Mouse (Mus musculus) CH12.LX (cell line): ENCODE results near the gene Dnaja4. TPM values are rescaled to one million over a fixed set of nuclear protein-coding genes. Genes with fewer than 3 reads are reported as not detected.

Experiments
- DNase-seq: peaks from one replicate; pipeline ENCODE4 v3.0.0-alpha.2; 2013; ENCODE audit errors: extremely low read depth
- H3K27ac ChIP-seq: 2 replicates; pipeline ENCODE4 v1.5.1; 2012; ENCODE audit warnings: low read depth, mild to moderate bottlenecking, control low read depth, moderate library complexity; ENCODE audit not compliant: insufficient read depth
- H3K27me3 ChIP-seq: replicated peaks from 2 replicates; pipeline ENCODE3; 2012; ENCODE audit warnings: inconsistent platforms
- H3K36me3 ChIP-seq, 2 experiments: replicated peaks in 1 of 2; 2 replicates each; pipeline versions ENCODE3 to v1.6.1; 2012; ENCODE audit warnings: inconsistent platforms in 1 of 2, low read length in 1 of 2, mild to moderate bottlenecking in 1 of 2, mixed read lengths in 1 of 2, moderate library complexity in 1 of 2; ENCODE audit not compliant: control insufficient read depth in 1 of 2, insufficient read depth in 1 of 2
- H3K4me1 ChIP-seq, 2 experiments: 2 replicates each; pipeline ENCODE4 v1.6.1; 2012; ENCODE audit warnings: inconsistent platforms in 1 of 2, moderate library complexity in 1 of 2; ENCODE audit not compliant: insufficient read depth in 2 of 2, control insufficient read depth in 1 of 2
- H3K4me2 ChIP-seq: 2 replicates; pipeline ENCODE4 v1.6.1; 2012; ENCODE audit warnings: low read depth, mild to moderate bottlenecking, control low read depth; ENCODE audit not compliant: poor library complexity, insufficient read depth, severe bottlenecking
- H3K4me3 ChIP-seq, 3 experiments: fragments of 150-350 bp in 1 of 3; sonication (generic) in 1 of 3; replicated peaks in 1 of 3; 2 replicates each; pipeline versions ENCODE3 to v1.5.1; 2011 to 2012; ENCODE audit warnings: low read depth in 2 of 3, low read length in 2 of 3, mild to moderate bottlenecking in 2 of 3, moderate library complexity in 2 of 3, control low read depth in 1 of 3, improper control_type of control experiment in 1 of 3, inconsistent platforms in 1 of 3, mixed read lengths in 1 of 3; ENCODE audit not compliant: poor library complexity in 1 of 3
- H3K79me2 ChIP-seq: replicated peaks from 2 replicates; pipeline ENCODE4 v1.6.1; 2012; ENCODE audit warnings: mild to moderate bottlenecking, moderate library complexity; ENCODE audit not compliant: control insufficient read depth, poor library complexity, insufficient read depth, severe bottlenecking; ENCODE audit errors: extremely low read depth
- H3K9ac ChIP-seq: 2 replicates; pipeline ENCODE4 v1.6.1; 2012; ENCODE audit warnings: low read depth, mild to moderate bottlenecking, control low read depth, moderate library complexity; ENCODE audit not compliant: insufficient read depth
- H3K9me3 ChIP-seq: replicated peaks from 2 replicates; pipeline ENCODE3; 2012; ENCODE audit warnings: low read length, inconsistent platforms, mixed read lengths
- CTCF ChIP-seq, 2 experiments: IDR thresholded peaks in 1 of 2; conservative IDR thresholded peaks in 1 of 2; 2 replicates each; pipeline ENCODE4 v1.5.1; 2011 to 2012; ENCODE audit warnings: low read depth in 2 of 2, low read length in 2 of 2, improper control_type of control experiment in 1 of 2, inconsistent platforms in 1 of 2, mild to moderate bottlenecking in 1 of 2, moderate library complexity in 1 of 2
- ELF1 ChIP-seq: IDR thresholded peaks from 2 replicates; pipeline ENCODE4 v1.6.1; 2014; ENCODE audit warnings: low read depth, mild to moderate bottlenecking, inconsistent platforms, low read length, improper control_type of control experiment
- ETS1 ChIP-seq: conservative IDR thresholded peaks from 2 replicates; pipeline ENCODE4 v1.6.1; 2012; ENCODE audit warnings: low read depth, mild to moderate bottlenecking, inconsistent platforms, low read length, improper control_type of control experiment, moderate library complexity
- GABPA ChIP-seq: IDR thresholded peaks from 2 replicates; pipeline ENCODE4 v1.6.1; 2012; ENCODE audit warnings: low read depth, low read length, improper control_type of control experiment, inconsistent platforms; ENCODE audit not compliant: insufficient replicate concordance
- IRF4 ChIP-seq: IDR thresholded peaks from 2 replicates; pipeline ENCODE4 v1.6.1; 2014; ENCODE audit warnings: low read depth, mild to moderate bottlenecking, inconsistent platforms, low read length, improper control_type of control experiment
- JUND ChIP-seq: conservative IDR thresholded peaks from 2 replicates; pipeline ENCODE4 v1.6.1; 2011; ENCODE audit warnings: low read depth, low read length, improper control_type of control experiment
- KAT2A ChIP-seq: IDR thresholded peaks from 2 replicates; pipeline ENCODE4 v1.6.1; 2012; ENCODE audit warnings: low read length, improper control_type of control experiment, inconsistent platforms; ENCODE audit not compliant: insufficient replicate concordance
- MAFK ChIP-seq: IDR thresholded peaks from 2 replicates; pipeline ENCODE4 v1.6.1; 2011; ENCODE audit warnings: low read length, improper control_type of control experiment; ENCODE audit not compliant: insufficient replicate concordance
- MAZ ChIP-seq: IDR thresholded peaks from 2 replicates; pipeline ENCODE4 v1.6.1; 2012; ENCODE audit warnings: low read depth, mild to moderate bottlenecking, inconsistent platforms, low read length, improper control_type of control experiment, moderate library complexity
- MEF2A ChIP-seq: IDR thresholded peaks from 2 replicates; pipeline ENCODE4 v1.6.1; 2014; ENCODE audit warnings: low read depth, mild to moderate bottlenecking, inconsistent platforms, low read length, improper control_type of control experiment, borderline replicate concordance
- MYC ChIP-seq: IDR thresholded peaks from 2 replicates; pipeline ENCODE4 v1.6.1; 2011; ENCODE audit warnings: low read depth, mild to moderate bottlenecking, improper control_type of control experiment, low read length
- NRF1 ChIP-seq: IDR thresholded peaks from 2 replicates; pipeline ENCODE4 v1.6.1; 2014; ENCODE audit warnings: low read depth, mild to moderate bottlenecking, inconsistent platforms, low read length, improper control_type of control experiment, moderate library complexity
- RAD21 ChIP-seq: IDR thresholded peaks from 2 replicates; pipeline ENCODE4 v1.6.1; 2011; ENCODE audit warnings: low read depth, mild to moderate bottlenecking, low read length, improper control_type of control experiment, moderate library complexity
- RCOR1 ChIP-seq: conservative IDR thresholded peaks from 2 replicates; pipeline ENCODE4 v1.6.1; 2012; ENCODE audit warnings: low read depth, mild to moderate bottlenecking, inconsistent platforms, low read length, improper control_type of control experiment
- SIN3A ChIP-seq: IDR thresholded peaks from 2 replicates; pipeline ENCODE4 v1.6.1; 2012; ENCODE audit warnings: low read length, improper control_type of control experiment, inconsistent platforms
- SMC3 ChIP-seq: IDR thresholded peaks from 2 replicates; pipeline ENCODE4 v1.6.1; 2011; ENCODE audit warnings: low read depth, low read length, improper control_type of control experiment
- TBP ChIP-seq: conservative IDR thresholded peaks from 2 replicates; pipeline ENCODE4 v1.6.1; 2011; ENCODE audit warnings: low read depth, low read length, improper control_type of control experiment
- USF2 ChIP-seq: conservative IDR thresholded peaks from 2 replicates; pipeline ENCODE4 v1.6.1; 2011; ENCODE audit warnings: low read depth, low read length, improper control_type of control experiment
- ZC3H11A ChIP-seq: IDR thresholded peaks from 2 replicates; pipeline ENCODE4 v1.6.1; 2012; ENCODE audit warnings: low read depth, mild to moderate bottlenecking, inconsistent platforms, low read length, improper control_type of control experiment
- ZKSCAN1 ChIP-seq: IDR thresholded peaks from 2 replicates; pipeline ENCODE4 v1.6.1; 2012; ENCODE audit warnings: low read depth, inconsistent platforms, low read length, improper control_type of control experiment, borderline replicate concordance
- ZNF384 ChIP-seq: IDR thresholded peaks from 2 replicates; pipeline ENCODE4 v1.6.1; 2012; ENCODE audit warnings: low read depth, low read length, improper control_type of control experiment, inconsistent platforms
- dilution Hi-C: fragments of 300-500 bp; cut with MboI; formaldehyde crosslinking; loops from 2 replicates; pipeline ENCODE4 v1.14.3; 2020; ENCODE audit warnings: low sequenced_read_pairs; ENCODE audit not compliant: extremely low pct_unique_long_range_greater_than_20kb, extremely low pct_ligation_motif_present
- in situ Hi-C: fragments of 300-500 bp; cut with MboI; formaldehyde crosslinking; loops from 3 replicates; pipeline ENCODE4 v1.14.3; 2019; ENCODE audit warnings: low sequenced_read_pairs, low pct_ligation_motif_present, low pct_unique_long_range_greater_than_20kb, mixed read lengths
- polyA plus RNA-seq: library from polyadenylated mRNA; unstranded; fragments of >175 nt; gene quantifications from 2 replicates; pipeline ENCODE4 v1.2.1, GENCODE M21; 2012; ENCODE audit warnings: low read depth; ENCODE audit not compliant: insufficient read length
- total RNA-seq, 2 experiments: library from RNA; depleted of rRNA; stranded (reverse); fragments of 300-350 nt in 1 of 2; fragments of >200 nt in 1 of 2; gene quantifications; 2 replicates each; pipeline ENCODE4 v1.2.3; 2012 to 2014

Dnaja4 gene
- total and polyA plus RNA-seq, 3 experiments, result 0.81 to 2.4 (median 1.1) TPM

DNA sequence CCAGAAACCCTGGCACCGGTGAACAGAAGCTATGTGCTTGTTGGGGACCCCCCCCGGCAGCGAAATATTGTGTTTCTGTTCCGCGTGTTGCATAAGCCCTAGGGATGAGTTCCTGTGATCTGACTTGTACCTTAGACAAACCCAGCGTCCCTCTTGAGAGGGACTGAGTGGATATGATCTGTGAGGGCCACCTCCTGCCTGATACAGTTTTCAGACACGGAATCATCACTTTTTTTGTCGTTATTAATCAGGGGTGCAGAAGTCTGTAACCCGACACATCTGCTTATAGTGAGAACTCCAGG lies 1.5 kb downstream of the Dnaja4 start:
- Histone ChIP-seq H3K36me3 (no peaks in the 10 kb centered on the region), H3K9ac (peak overlapping the region; percentile 77; the same call in 1 of the 2 replicates), H3K4me1 (0 out of 4 replicates have a peak, but pooled peaks cover 0 to 3% of the 10 kb centered on the region in 2 experiments), H3K27ac (no peak overlapping the region), H3K79me2 (no peaks in the 10 kb centered on the region; the same call in 1 of the 2 replicates), H3K4me3 (peak overlapping the region; percentile 46 to 65 (median 48)), H3K9me3 (peaks cover 13% of the 10 kb centered on the region), H3K4me2 (peak overlapping the region; percentile 69), H3K27me3 (peaks cover 30% of the 10 kb centered on the region)
- no peak for TF ChIP-seq ZC3H11A
- TF ChIP-seq JUND, result no peak
- TF ChIP-seq ELF1, result no peak
- TF ChIP-seq MAZ, result no peak
- TF ChIP-seq ZKSCAN1, result no peak
- TF ChIP-seq SIN3A, result no peak
- no peak for TF ChIP-seq SMC3
- no peak for TF ChIP-seq CTCF (conservative IDR thresholded peaks at IDR 0.05 in 1 of 2, IDR thresholded peaks at IDR 0.05 in 1 of 2; ENCODE audit: low read depth in 2 of 2, low read length in 2 of 2)
- no peak for TF ChIP-seq MYC
- no peak for TF ChIP-seq USF2
- TF ChIP-seq ETS1, result no peak
- TF ChIP-seq MAFK, result no peak
- no peak for TF ChIP-seq TBP
- TF ChIP-seq RCOR1, result no peak
- TF ChIP-seq MEF2A, result no peak
- TF ChIP-seq IRF4, result no peak
- TF ChIP-seq KAT2A, result no peak
- in situ Hi-C loops (no loop called here), dilution Hi-C loops (no loop called here)
- DNase-seq, result no peak

DNA sequence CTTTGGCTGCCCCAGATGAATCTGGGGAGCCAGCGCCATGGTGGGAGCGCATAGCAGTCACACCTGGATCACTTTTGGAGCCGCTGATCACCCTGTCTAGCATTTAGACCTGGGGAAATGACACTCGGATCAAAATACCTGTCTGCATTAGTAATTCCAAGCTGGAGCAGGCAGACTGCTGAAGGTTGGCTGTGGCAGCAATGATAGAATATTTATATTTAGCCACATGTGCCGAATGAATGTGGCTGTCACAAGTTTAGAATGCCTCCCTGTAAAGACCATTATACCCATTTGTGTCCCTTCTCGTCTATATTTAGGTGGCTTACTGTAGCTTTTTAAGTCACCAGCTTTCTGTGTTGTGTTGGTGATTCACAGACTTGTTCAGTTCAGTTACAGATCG lies 2.1 kb downstream of the Dnaja4 start:
- Histone ChIP-seq H3K9ac (no peak overlapping the region), H3K79me2 (no peaks in the 10 kb centered on the region; the same call in 1 of the 2 replicates), H3K36me3 (no peaks in the 10 kb centered on the region), H3K27ac (no peak overlapping the region), H3K27me3 (peaks cover 24% of the 10 kb centered on the region), H3K9me3 (peaks cover 13% of the 10 kb centered on the region), H3K4me2 (peak overlapping the region; percentile 69; the same call in 1 of the 2 replicates), H3K4me1 (0 out of 4 replicates have a peak, but pooled peaks cover 0 to 3% of the 10 kb centered on the region in 2 experiments), H3K4me3 (no peak overlapping the region)
- TF ChIP-seq GABPA (no peak), ELF1 (no peak), NRF1 (no peak), ZNF384 (no peak), CTCF (conservative IDR thresholded peaks at IDR 0.05 in 1 of 2, IDR thresholded peaks at IDR 0.05 in 1 of 2; ENCODE audit: low read depth in 2 of 2, low read length in 2 of 2) (no peak), MAZ (no peak), RAD21 (no peak), USF2 (no peak), ETS1 (no peak)
- dilution Hi-C loops, result no loop called here
- DNase-seq, result no peak
- in situ Hi-C loops, result no loop called here
